Mouse (Mus musculus) hindlimb bud, embryonic 11.5 days (tissue): ENCODE measurements around the gene Tnfsf14.

Experiments
- DNase-seq: peaks from one replicate; pipeline ENCODE4 v3.0.0-alpha.2; 2012; ENCODE audit warnings: low read depth, low spot score; ENCODE audit errors: extremely low spot score

Gene Tnfsf14

GRCm38 (mm10) chr17:57201841-57202724, 8.1 kb upstream of the Tnfsf14 start:
- DNase-seq: no peak

GRCm38 (mm10) chr17:57198252-57198651, 4.3 kb upstream of the Tnfsf14 start:
- no peak for DNase-seq

GRCm38 (mm10) chr17:57195326-57196010, 1.5 kb upstream of the Tnfsf14 start:
- no peak for DNase-seq

- DNase-seq: no peak
These were observed 794 bp upstream of the Tnfsf14 start for GRCm38 (mm10) chr17:57194771-57195170.

- DNase-seq: no peak
These were observed 5.3 kb downstream of the Tnfsf14 start for GRCm38 (mm10) chr17:57188510-57189192.

- DNase-seq: no peak
These were observed 8.3 kb downstream of the Tnfsf14 start for GRCm38 (mm10) chr17:57185641-57186040.

GRCm38 (mm10) chr17:57182871-57183270, 11.1 kb downstream of the Tnfsf14 start:
- DNase-seq: no peak

- no peak for DNase-seq
These were observed 13.6 kb downstream of the Tnfsf14 start for GRCm38 (mm10) chr17:57180363-57180762.

- no peak for DNase-seq
These were observed 20.6 kb downstream of the Tnfsf14 start for GRCm38 (mm10) chr17:57173351-57173750.

GRCm38 (mm10) chr17:57172378-57172777, 21.6 kb downstream of the Tnfsf14 start:
- no peak for DNase-seq

- no peak for DNase-seq
These were observed 23.2 kb downstream of the Tnfsf14 start for GRCm38 (mm10) chr17:57170616-57171260.

- peak; percentile 44 for DNase-seq
These were observed 26.9 kb downstream of the Tnfsf14 start for GRCm38 (mm10) chr17:57166800-57167791.

GRCm38 (mm10) chr17:57153787-57154186, 40.2 kb downstream of the Tnfsf14 start:
- no peak for DNase-seq

GRCm38 (mm10) chr17:57153006-57153405, 41.0 kb downstream of the Tnfsf14 start:
- DNase-seq: no peak

- no peak for DNase-seq
These were observed 44.8 kb downstream of the Tnfsf14 start, which contains the start of gene Cd70 for GRCm38 (mm10) chr17:57148994-57149803. Cd70 (minus strand) TSS chr17:57149777.

- DNase-seq: no peak
These were observed 45.6 kb downstream of the Tnfsf14 start for GRCm38 (mm10) chr17:57148343-57148742.

- DNase-seq: no peak
These were observed 48.9 kb downstream of the Tnfsf14 start for GRCm38 (mm10) chr17:57145115-57145514.

GRCm38 (mm10) chr17:57143704-57144103, 50.3 kb downstream of the Tnfsf14 start:
- DNase-seq: no peak

- no peak for DNase-seq
These were observed 54.3 kb downstream of the Tnfsf14 start for GRCm38 (mm10) chr17:57139708-57140107.
